Mouse (Mus musculus) MEL (cell line): Measurements from ENCODE around the gene Rps23.

Experiments
- CHD1 ChIP-seq: IDR thresholded peaks from 2 replicates; pipeline ENCODE4 v1.6.1; 2012; ENCODE audit warnings: low read depth, mild to moderate bottlenecking, inconsistent platforms, low read length, improper control_type of control experiment
- CTCF ChIP-seq, 3 experiments: IDR thresholded peaks in 2 of 3; conservative IDR thresholded peaks in 1 of 3; 2 replicates each; pipeline ENCODE4 v1.5.1; 2011 to 2012; ENCODE audit warnings: low read length in 3 of 3, low read depth in 2 of 3, mild to moderate bottlenecking in 2 of 3, improper control_type of control experiment in 1 of 3, inconsistent platforms in 1 of 3, mixed read lengths in 1 of 3, moderate library complexity in 1 of 3; ENCODE audit not compliant: control insufficient read depth in 1 of 3, insufficient read depth in 1 of 3, poor library complexity in 1 of 3, severe bottlenecking in 1 of 3
- ELF1 ChIP-seq: IDR thresholded peaks from 2 replicates; pipeline ENCODE4 v1.6.1; 2014; ENCODE audit warnings: low read depth, mild to moderate bottlenecking, inconsistent platforms, low read length, improper control_type of control experiment, moderate library complexity
- GABPA ChIP-seq: IDR thresholded peaks from 2 replicates; pipeline ENCODE4 v1.6.1; 2012; ENCODE audit warnings: low read depth, mild to moderate bottlenecking, inconsistent platforms, low read length, improper control_type of control experiment, moderate library complexity
- GATA1 ChIP-seq: IDR thresholded peaks from 2 replicates; pipeline ENCODE4 v1.6.1; 2011; ENCODE audit warnings: low read depth, low read length, improper control_type of control experiment
- MAZ ChIP-seq: IDR thresholded peaks from 2 replicates; pipeline ENCODE4 v1.6.1; 2012; ENCODE audit warnings: low read depth, mild to moderate bottlenecking, inconsistent platforms, low read length, improper control_type of control experiment
- MEF2A ChIP-seq: IDR thresholded peaks from 2 replicates; pipeline ENCODE4 v1.6.1; 2014; ENCODE audit warnings: low read depth, mild to moderate bottlenecking, inconsistent platforms, low read length, improper control_type of control experiment; ENCODE audit not compliant: poor library complexity, insufficient replicate concordance, severe bottlenecking; ENCODE audit errors: extremely low read depth
- POLR2A ChIP-seq, 2 experiments: IDR thresholded peaks; 2 replicates each; pipeline ENCODE4 v1.6.1; 2011 to 2012; ENCODE audit warnings: low read length in 2 of 2, mild to moderate bottlenecking in 2 of 2, control low read depth in 1 of 2, improper control_type of control experiment in 1 of 2, low read depth in 1 of 2, moderate library complexity in 1 of 2; ENCODE audit not compliant: control insufficient read depth in 1 of 2, insufficient read depth in 1 of 2, poor library complexity in 1 of 2
- POLR2AphosphoS2 ChIP-seq: IDR thresholded peaks from 2 replicates; pipeline ENCODE4 v1.6.1; 2011; ENCODE audit warnings: low read length, improper control_type of control experiment
- UBTF ChIP-seq: IDR thresholded peaks from 2 replicates; pipeline ENCODE4 v1.6.1; 2012; ENCODE audit warnings: low read depth, mild to moderate bottlenecking, inconsistent platforms, low read length, improper control_type of control experiment, moderate library complexity, borderline replicate concordance; ENCODE audit not compliant: insufficient read depth

DNA sequence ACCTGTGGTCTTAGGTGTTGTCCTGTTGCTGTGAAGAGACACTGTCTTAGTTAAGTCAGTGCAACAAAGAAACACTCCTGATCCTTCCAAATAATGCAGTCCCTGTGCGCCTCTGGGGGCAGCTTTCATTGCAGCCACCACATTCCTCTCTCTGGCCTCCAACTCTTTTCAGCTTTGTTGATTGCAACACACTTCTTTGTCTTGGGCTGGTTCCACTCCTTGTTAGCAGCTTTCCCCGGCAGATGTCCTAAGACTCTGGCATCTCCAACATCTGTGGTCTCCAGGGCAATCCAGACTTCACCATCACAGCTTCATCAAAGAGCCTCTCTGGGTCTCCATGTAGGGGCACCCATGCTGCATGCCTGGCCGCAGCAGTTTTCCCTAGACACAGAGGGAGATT, 10.5 kb downstream of the Rps23 start:
- TF ChIP-seq POLR2A (IDR thresholded peaks at IDR 0.05; ENCODE audit: control insufficient read depth in 1 of 2, insufficient read depth in 1 of 2, low read depth in 1 of 2, low read length in 2 of 2, poor library complexity in 1 of 2) (no peak), UBTF (no peak), POLR2AphosphoS2 (no peak), CTCF (IDR thresholded peaks at IDR 0.05 in 2 of 3, conservative IDR thresholded peaks at IDR 0.05 in 1 of 3; ENCODE audit: control insufficient read depth in 1 of 3, insufficient read depth in 1 of 3, low read depth in 2 of 3, low read length in 3 of 3, poor library complexity in 1 of 3, severe bottlenecking in 1 of 3) (no peak), GATA1 (no peak), CHD1 (no peak), MEF2A (no peak), GABPA (no peak), MAZ (no peak), ELF1 (no peak)
